Mouse (Mus musculus) stomach, postnatal 0 days (tissue): ENCODE data around the gene Ddr2. TPM values are rescaled to one million over a fixed set of nuclear protein-coding genes. Genes with fewer than 3 reads are reported as not detected.

Experiments
- ATAC-seq: fragments of 200-750 bp; cut with Nextera tagmentation; 2 replicates; pipeline ENCODE4 v1.8.0; 2017; ENCODE audit not compliant: low FRiP score, low TSS enrichment
- DNase-seq: peaks from one replicate; pipeline ENCODE4 v3.0.0-alpha.2; 2016; ENCODE audit warnings: low spot score
- H3K27ac ChIP-seq: fragments of 300-500 bp; sonication (generic); replicated peaks from 2 replicates; pipeline ENCODE4 v1.5.1; 2014; ENCODE audit warnings: mild to moderate bottlenecking, control low read depth
- H3K27me3 ChIP-seq: fragments of 300-500 bp; sonication (generic); 2 replicates; pipeline ENCODE4 v1.6.1; 2014; ENCODE audit warnings: low read length; ENCODE audit not compliant: control insufficient read depth, insufficient read depth
- H3K36me3 ChIP-seq: fragments of 300-500 bp; sonication (generic); 2 replicates; pipeline ENCODE4 v1.6.1; 2014; ENCODE audit warnings: low read length, mixed read lengths; ENCODE audit not compliant: control insufficient read depth, insufficient read depth
- H3K4me1 ChIP-seq: fragments of 300-500 bp; sonication (generic); replicated peaks from 2 replicates; pipeline ENCODE4 v1.6.1; 2014; ENCODE audit warnings: antibody characterized with exemption; ENCODE audit not compliant: control insufficient read depth, insufficient read depth
- H3K4me2 ChIP-seq: fragments of 300-500 bp; sonication (generic); replicated peaks from 2 replicates; pipeline ENCODE4 v1.6.1; 2014; ENCODE audit warnings: low read depth, mild to moderate bottlenecking, control low read depth, moderate library complexity
- H3K4me3 ChIP-seq: fragments of 300-500 bp; sonication (generic); 2 replicates; pipeline ENCODE4 v1.5.1; 2014; ENCODE audit warnings: low read depth, low read length, control low read depth
- H3K9ac ChIP-seq: fragments of 300-500 bp; sonication (generic); 2 replicates; pipeline ENCODE4 v1.6.1; 2014; ENCODE audit warnings: mild to moderate bottlenecking, low read length, control low read depth, mixed read lengths
- H3K9me3 ChIP-seq: fragments of 300-500 bp; sonication (generic); 2 replicates; pipeline ENCODE4 v1.6.1; 2016; ENCODE audit warnings: low read length; ENCODE audit not compliant: control insufficient read depth
- CTCF ChIP-seq: IDR thresholded peaks from 2 replicates; pipeline ENCODE4 v1.5.1; 2016; ENCODE audit warnings: antibody characterized with exemption, low read depth, mild to moderate bottlenecking, moderate library complexity
- EP300 ChIP-seq: optimal IDR thresholded peaks from 2 replicates; pipeline ENCODE3; 2016; ENCODE audit warnings: antibody characterized with exemption
- WGBS: fragments of 180-500 bp; shearing (Covaris S2); extraction: QIAGEN DNeasy Blood & Tissue Kit; methylation state at CpG from one replicate; pipeline ENCODE4 v1.1.7; 2014; 5-methylcytosine and 5-hydroxymethylcytosine counted together
- polyA plus RNA-seq: library from polyadenylated mRNA; unstranded; fragments of >200 nt; fragmentation: Nextera tagmentation; extraction: Ambion mirVana; gene quantifications from 2 replicates; pipeline ENCODE4 v1.2.1, GENCODE M21; 2015

The Ddr2 gene
- polyA plus RNA-seq, 1 experiment from 2014 or later = 25.8 TPM

DNA sequence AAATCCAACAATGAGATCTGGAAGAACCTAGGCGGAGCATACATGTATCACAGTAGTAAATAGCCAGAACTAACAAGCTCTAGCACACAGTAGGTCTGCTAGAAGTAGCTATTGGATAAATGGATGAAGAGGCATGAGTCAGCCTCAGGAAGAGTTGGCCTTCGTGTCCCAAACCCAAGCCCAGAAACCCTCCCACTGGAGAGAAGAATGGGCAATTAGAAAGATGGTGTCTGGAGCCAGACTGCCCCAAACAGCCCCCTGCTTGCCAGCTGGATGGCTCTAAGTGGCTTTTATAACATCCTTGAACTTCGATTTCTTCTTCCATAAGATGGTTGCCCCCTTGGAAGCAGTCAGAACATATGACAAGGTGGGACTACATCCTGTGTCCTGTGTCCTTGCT, 53.6 kb downstream of the Ddr2 start:
- WGBS = 77% methylated on average over 3 of the region's 3 CpGs
- Histone ChIP-seq H3K9me3 (no peaks in the 10 kb centered on the region), H3K27ac (no peak overlapping the region), H3K4me3 (no peak overlapping the region), H3K36me3 (0 out of 2 replicates have a peak, but pooled peaks cover 2% of the 10 kb centered on the region), H3K4me1 (no peaks in the 10 kb centered on the region), H3K27me3 (no peaks in the 10 kb centered on the region), H3K4me2 (no peak overlapping the region), H3K9ac (no peak overlapping the region)
- TF ChIP-seq CTCF = no peak
- no peak for TF ChIP-seq EP300
- DNase-seq = no peak
- ATAC-seq = no peak

DNA sequence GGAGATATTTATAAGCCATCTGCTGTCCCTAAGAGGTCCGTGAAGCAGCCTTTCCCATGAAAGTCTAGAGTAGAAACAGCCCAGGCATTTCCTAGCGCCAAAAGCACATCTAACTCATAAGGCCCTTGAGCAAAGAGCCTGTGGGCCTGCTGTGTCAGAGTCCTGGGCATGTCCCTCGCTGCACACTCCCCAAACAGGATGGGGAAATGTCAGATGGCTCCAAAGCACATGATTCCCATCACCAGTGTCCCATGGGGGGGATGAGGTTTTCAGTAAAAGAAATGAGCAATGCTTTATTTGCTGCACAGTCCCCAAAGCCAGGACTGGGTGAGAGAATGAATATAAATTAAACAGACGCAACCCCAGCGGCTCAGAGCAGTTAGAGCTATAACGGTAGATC, 54.3 kb downstream of the Ddr2 start:
- 0 out of 2 replicates have a peak, but pooled peaks cover 2% of the 10 kb centered on the region for H3K36me3 ChIP-seq
- no peaks in the 10 kb centered on the region for H3K4me1 ChIP-seq
- H3K27me3 ChIP-seq = no peaks in the 10 kb centered on the region
- H3K4me3 ChIP-seq = no peak overlapping the region
- no peak for DNase-seq
- H3K9ac ChIP-seq = no peak overlapping the region
- WGBS = 53% methylated on average over 6 of the region's 6 CpGs
- no peak for ATAC-seq
- no peaks in the 10 kb centered on the region for H3K9me3 ChIP-seq
- no peak for TF ChIP-seq EP300
- no peak for TF ChIP-seq CTCF
- H3K4me2 ChIP-seq = no peak overlapping the region
- no peak overlapping the region for H3K27ac ChIP-seq

GRCm38 (mm10) chr1:170052469-170053065, 58.0 kb downstream of the Ddr2 start:
- no peaks in the 10 kb centered on the region for H3K27me3 ChIP-seq
- no peaks in the 10 kb centered on the region for H3K9me3 ChIP-seq
- no peak for TF ChIP-seq EP300
- no peak for TF ChIP-seq CTCF
- H3K4me3 ChIP-seq = no peak overlapping the region
- 64% methylated on average over 1 of the region's 1 CpGs for WGBS
- no peaks in the 10 kb centered on the region for H3K36me3 ChIP-seq
- no peak overlapping the region for H3K27ac ChIP-seq
- no peak overlapping the region for H3K4me2 ChIP-seq
- no peak for DNase-seq
- H3K4me1 ChIP-seq = no peaks in the 10 kb centered on the region
- H3K9ac ChIP-seq = no peak overlapping the region
- ATAC-seq = no peak

DNA sequence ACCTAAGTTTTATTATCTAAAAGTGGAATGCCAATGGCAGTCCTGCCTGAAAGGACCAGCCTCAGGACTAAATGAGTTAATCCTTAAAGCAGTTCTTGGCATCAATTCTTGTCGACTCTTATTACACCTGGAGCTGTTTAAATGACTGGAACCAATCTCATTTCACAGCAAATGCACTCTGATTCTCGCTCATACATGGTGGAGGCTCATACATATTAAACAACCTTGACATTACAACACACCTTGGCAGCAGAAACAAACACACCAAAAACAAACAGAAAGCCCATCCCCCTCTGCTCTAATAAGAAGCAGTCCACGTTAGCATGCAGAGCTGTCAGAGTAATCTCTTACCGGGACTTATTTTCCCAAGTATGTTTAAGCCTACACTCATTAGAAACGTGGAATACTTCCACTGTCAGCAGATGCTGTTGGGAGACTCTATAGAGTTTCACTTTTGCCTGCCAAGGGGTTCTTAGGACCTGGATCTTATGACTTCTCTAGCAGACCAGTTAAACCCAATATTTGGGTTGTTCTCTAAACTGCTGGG, 58.9 kb downstream of the Ddr2 start:
- H3K27ac ChIP-seq = no peak overlapping the region
- no peak for ATAC-seq
- H3K9me3 ChIP-seq = no peaks in the 10 kb centered on the region
- WGBS = 43% methylated on average over 5 of the region's 5 CpGs
- no peak for TF ChIP-seq EP300
- TF ChIP-seq CTCF = no peak
- no peak for DNase-seq
- peak overlapping the region; percentile 5; the same call in 1 of the 2 replicates for H3K4me2 ChIP-seq
- H3K27me3 ChIP-seq = no peaks in the 10 kb centered on the region
- no peaks in the 10 kb centered on the region for H3K36me3 ChIP-seq
- no peaks in the 10 kb centered on the region for H3K4me1 ChIP-seq
- no peak overlapping the region for H3K9ac ChIP-seq
- H3K4me3 ChIP-seq = no peak overlapping the region

GRCm38 (mm10) chr1:170048434-170048833, 62.1 kb downstream of the Ddr2 start:
- no peaks in the 10 kb centered on the region for H3K27me3 ChIP-seq
- no peak for TF ChIP-seq EP300
- no peak for TF ChIP-seq CTCF
- 67% methylated on average over 4 of the region's 4 CpGs for WGBS
- H3K9me3 ChIP-seq = no peaks in the 10 kb centered on the region
- no peak overlapping the region for H3K27ac ChIP-seq
- no peak for DNase-seq
- no peaks in the 10 kb centered on the region for H3K4me1 ChIP-seq
- H3K4me2 ChIP-seq = no peak overlapping the region
- no peaks in the 10 kb centered on the region for H3K36me3 ChIP-seq
- H3K4me3 ChIP-seq = no peak overlapping the region
- no peak overlapping the region for H3K9ac ChIP-seq
- ATAC-seq = no peak

- no peak overlapping the region for H3K9ac ChIP-seq
- H3K9me3 ChIP-seq = no peaks in the 10 kb centered on the region
- H3K36me3 ChIP-seq = no peaks in the 10 kb centered on the region
- TF ChIP-seq CTCF = 0 out of 2 replicates have a peak, but pooled peaks have one; percentile 20
- no peak for TF ChIP-seq EP300
- no peak for ATAC-seq
- no peak overlapping the region for H3K27ac ChIP-seq
- H3K4me3 ChIP-seq = no peak overlapping the region
- no peaks in the 10 kb centered on the region for H3K4me1 ChIP-seq
- no peak for DNase-seq
- no peaks in the 10 kb centered on the region for H3K27me3 ChIP-seq
- WGBS = 68% methylated on average over 9 of the region's 9 CpGs
- H3K4me2 ChIP-seq = no peak overlapping the region
Observed at GRCm38 (mm10) chr1:170044726-170045471, 65.7 kb downstream of the Ddr2 start.
